Mouse (Mus musculus) lung, adult 2 months (tissue): ENCODE measurements at regions not wholly inside any gene's neighbourhood (a gene's known extent, or its start where the extent isn't known, plus 50 kb on each side); places are given as distances from the start of the nearest gene placed in this dataset.

Source experiments
- DNase-seq: peaks from one replicate; pipeline ENCODE4 v3.0.0; 2022
- H3K4me1 ChIP-seq: fragments of 200-500 bp; 2 replicates; pipeline ENCODE4 v1.6.1; 2011; ENCODE audit warnings: low read length; ENCODE audit not compliant: control insufficient read depth, insufficient read depth
- H3K4me3 ChIP-seq: fragments of 200-500 bp; replicated peaks from 2 replicates; pipeline ENCODE3; 2011; ENCODE audit warnings: low read depth, mild to moderate bottlenecking, control low read depth, low read length; ENCODE audit errors: extremely low read depth
- CTCF ChIP-seq: fragments of 200-500 bp; IDR thresholded peaks from 2 replicates; pipeline ENCODE4 v1.5.1; 2011; ENCODE audit warnings: mild to moderate bottlenecking, low read length, control low read depth; ENCODE audit not compliant: insufficient read depth
- POLR2A ChIP-seq: fragments of 200-500 bp; IDR thresholded peaks from 2 replicates; pipeline ENCODE4 v1.6.1; 2011; ENCODE audit warnings: low read depth, mild to moderate bottlenecking, control low read depth, low read length, borderline replicate concordance; ENCODE audit errors: extremely low read depth
- WGBS: fragments of 180-500 bp; shearing (Covaris S2); methylation state at CpG from one replicate; pipeline ENCODE4 v1.1.7; 2018; 5-methylcytosine and 5-hydroxymethylcytosine counted together

GRCm38 (mm10) chr10:21724351-21724750, 131.4 kb downstream of the 1700020N01Rik start:
- no peak overlapping the region for H3K4me3 ChIP-seq
- no peaks in the 10 kb centered on the region for H3K4me1 ChIP-seq
- TF ChIP-seq POLR2A = no peak
- TF ChIP-seq CTCF = no peak
- WGBS = 67% methylated on average over 3 of the region's 3 CpGs
- DNase-seq = no peak

- 89% methylated on average over 3 of the region's 3 CpGs for WGBS
- TF ChIP-seq POLR2A = no peak
- Histone ChIP-seq H3K4me3 (no peak overlapping the region), H3K4me1 (no peaks in the 10 kb centered on the region)
- DNase-seq = no peak
Observed at GRCm38 (mm10) chr10:21724999-21725398, 132.1 kb downstream of the 1700020N01Rik start.

- 65% methylated on average over 5 of the region's 5 CpGs for WGBS
- Histone ChIP-seq H3K4me3 (no peak overlapping the region), H3K4me1 (no peaks in the 10 kb centered on the region)
- TF ChIP-seq CTCF = no peak
- no peak for TF ChIP-seq POLR2A
- DNase-seq = no peak
Observed at GRCm38 (mm10) chr10:21740256-21740655, 141.7 kb upstream of the Sgk1 start.

GRCm38 (mm10) chr10:21741575-21741974, 140.4 kb upstream of the Sgk1 start:
- no peak for DNase-seq
- Histone ChIP-seq H3K4me1 (no peaks in the 10 kb centered on the region), H3K4me3 (no peak overlapping the region)
- TF ChIP-seq CTCF = no peak
- no peak for TF ChIP-seq POLR2A
- 76% methylated on average over 8 of the region's 8 CpGs for WGBS

GRCm38 (mm10) chr10:21741976-21742745, 139.8 kb upstream of the Sgk1 start:
- TF ChIP-seq CTCF (no peak), POLR2A (no peak)
- WGBS = 93% methylated on average over 23 of the region's 23 CpGs
- DNase-seq = no peak

GRCm38 (mm10) chr10:21743396-21743795, 138.6 kb upstream of the Sgk1 start:
- 64% methylated on average over 4 of the region's 4 CpGs for WGBS
- TF ChIP-seq CTCF (no peak), POLR2A (no peak)
- no peak overlapping the region for H3K4me3 ChIP-seq
- no peaks in the 10 kb centered on the region for H3K4me1 ChIP-seq
- DNase-seq = peak; percentile 8

More at GRCm38 (mm10) chr10:21741976-21742745, 139.8 kb upstream of the Sgk1 start:
- Histone ChIP-seq H3K4me3 (no peak overlapping the region), H3K4me1 (no peaks in the 10 kb centered on the region)

- WGBS = 73% methylated on average over 6 of the region's 6 CpGs
- H3K4me3 ChIP-seq = no peak overlapping the region
- H3K4me1 ChIP-seq = no peaks in the 10 kb centered on the region
- DNase-seq = no peak
- TF ChIP-seq CTCF (no peak), POLR2A (no peak)
Observed at GRCm38 (mm10) chr10:21744341-21744955, 137.5 kb upstream of the Sgk1 start.

GRCm38 (mm10) chr10:21745940-21746487, 136.0 kb upstream of the Sgk1 start:
- H3K4me1 ChIP-seq = no peaks in the 10 kb centered on the region
- H3K4me3 ChIP-seq = no peak overlapping the region
- TF ChIP-seq POLR2A = no peak
- TF ChIP-seq CTCF = no peak
- 75% methylated on average over 4 of the region's 4 CpGs for WGBS
- DNase-seq = no peak

- 54% methylated on average over 9 of the region's 9 CpGs for WGBS
- DNase-seq = no peak
- TF ChIP-seq POLR2A (no peak), CTCF (no peak)
- Histone ChIP-seq H3K4me3 (no peak overlapping the region), H3K4me1 (no peaks in the 10 kb centered on the region)
Observed at GRCm38 (mm10) chr10:21746713-21747112, 135.3 kb upstream of the Sgk1 start.

- H3K4me3 ChIP-seq = no peak overlapping the region
- DNase-seq = no peak
- 74% methylated on average over 6 of the region's 6 CpGs for WGBS
- no peaks in the 10 kb centered on the region for H3K4me1 ChIP-seq
- TF ChIP-seq CTCF (no peak), POLR2A (no peak)
Observed at GRCm38 (mm10) chr10:21751326-21751725, 130.7 kb upstream of the Sgk1 start.
